Mouse (Mus musculus) embryonic fibroblast, embryonic 13.5 days (primary cell): ENCODE data around the gene Gm1043. TPM values are rescaled to one million over a fixed set of nuclear protein-coding genes. Genes with fewer than 3 reads are reported as not detected.

ENCODE experiments used
- H3K27ac ChIP-seq: 2 replicates; pipeline ENCODE4 v1.5.1; 2012; ENCODE audit warnings: low read length, control low read depth, inconsistent platforms; ENCODE audit not compliant: insufficient read depth
- H3K4me1 ChIP-seq: 2 replicates; pipeline ENCODE4 v1.6.1; 2011; ENCODE audit warnings: low read length; ENCODE audit not compliant: control insufficient read depth, insufficient read depth
- H3K4me3 ChIP-seq: 2 replicates; pipeline ENCODE4 v1.5.1; 2011; ENCODE audit warnings: mild to moderate bottlenecking, control low read depth, low read length; ENCODE audit not compliant: insufficient read depth
- CTCF ChIP-seq: IDR thresholded peaks from 2 replicates; pipeline ENCODE4 v1.5.1; 2011; ENCODE audit warnings: mild to moderate bottlenecking, control low read depth, low read length, moderate library complexity, borderline replicate concordance; ENCODE audit not compliant: insufficient read depth
- POLR2A ChIP-seq: IDR thresholded peaks from 2 replicates; pipeline ENCODE4 v1.6.1; 2011; ENCODE audit warnings: low read depth, mild to moderate bottlenecking, control low read depth, low read length, moderate library complexity
- polyA plus RNA-seq: library from polyadenylated mRNA; stranded (reverse); fragments of >200 nt; gene quantifications from 2 replicates; pipeline ENCODE4 v1.2.4, GENCODE M21; 2011; ENCODE audit warnings: low read depth; ENCODE audit not compliant: missing spikeins, insufficient read length

Gene Gm1043
- polyA plus RNA-seq, 1 experiment, result not detected

GRCm38 (mm10) chr5:37147536-37147935, 62.4 kb downstream of the Gm1043 start:
- TF ChIP-seq POLR2A (no peak), CTCF (peak; percentile 64)
- no peak overlapping the region for H3K27ac ChIP-seq
- no peak overlapping the region for H3K4me3 ChIP-seq
- no peaks in the 10 kb centered on the region for H3K4me1 ChIP-seq

GRCm38 (mm10) chr5:37150650-37151049, 65.5 kb downstream of the Gm1043 start:
- H3K4me1 ChIP-seq, result no peaks in the 10 kb centered on the region
- no peak for TF ChIP-seq CTCF
- TF ChIP-seq POLR2A, result no peak

GRCm38 (mm10) chr5:37154472-37154871, 69.3 kb downstream of the Gm1043 start:
- Histone ChIP-seq H3K4me3 (no peak overlapping the region), H3K27ac (no peak overlapping the region), H3K4me1 (no peaks in the 10 kb centered on the region)
- TF ChIP-seq POLR2A (no peak), CTCF (no peak)

More at GRCm38 (mm10) chr5:37150650-37151049, 65.5 kb downstream of the Gm1043 start:
- H3K27ac ChIP-seq, result no peak overlapping the region
- no peak overlapping the region for H3K4me3 ChIP-seq

- Histone ChIP-seq H3K27ac (no peak overlapping the region), H3K4me3 (no peak overlapping the region), H3K4me1 (no peaks in the 10 kb centered on the region)
- TF ChIP-seq CTCF (no peak), POLR2A (no peak)
Measured at GRCm38 (mm10) chr5:37158408-37158807, 73.2 kb downstream of the Gm1043 start.

- Histone ChIP-seq H3K27ac (no peak overlapping the region), H3K4me3 (no peak overlapping the region), H3K4me1 (no peaks in the 10 kb centered on the region)
- TF ChIP-seq CTCF (peak; percentile 63), POLR2A (no peak)
Measured at GRCm38 (mm10) chr5:37162871-37163781, 78.0 kb downstream of the Gm1043 start.

- Histone ChIP-seq H3K27ac (no peak overlapping the region), H3K4me1 (no peaks in the 10 kb centered on the region), H3K4me3 (no peak overlapping the region)
- TF ChIP-seq POLR2A, result no peak
- TF ChIP-seq CTCF, result no peak
Measured at GRCm38 (mm10) chr5:37176466-37176865, 91.3 kb downstream of the Gm1043 start.

GRCm38 (mm10) chr5:37177061-37177460, 91.9 kb downstream of the Gm1043 start:
- Histone ChIP-seq H3K27ac (no peak overlapping the region), H3K4me3 (no peak overlapping the region), H3K4me1 (no peaks in the 10 kb centered on the region)
- TF ChIP-seq POLR2A, result no peak
- TF ChIP-seq CTCF, result no peak

GRCm38 (mm10) chr5:37178811-37179210, 93.6 kb downstream of the Gm1043 start:
- no peaks in the 10 kb centered on the region for H3K4me1 ChIP-seq
- no peak overlapping the region for H3K27ac ChIP-seq
- TF ChIP-seq CTCF (no peak), POLR2A (no peak)
- no peak overlapping the region for H3K4me3 ChIP-seq

GRCm38 (mm10) chr5:37179872-37180271, 94.7 kb downstream of the Gm1043 start:
- no peak overlapping the region for H3K27ac ChIP-seq
- no peak for TF ChIP-seq POLR2A
- no peak for TF ChIP-seq CTCF

GRCm38 (mm10) chr5:37180624-37181023, 95.5 kb downstream of the Gm1043 start:
- no peak overlapping the region for H3K27ac ChIP-seq
- H3K4me3 ChIP-seq, result no peak overlapping the region
- TF ChIP-seq CTCF (no peak), POLR2A (no peak)
- no peaks in the 10 kb centered on the region for H3K4me1 ChIP-seq

More at GRCm38 (mm10) chr5:37179872-37180271, 94.7 kb downstream of the Gm1043 start:
- no peaks in the 10 kb centered on the region for H3K4me1 ChIP-seq
- no peak overlapping the region for H3K4me3 ChIP-seq
